Mouse (Mus musculus) liver, embryonic 12.5 days (tissue): ENCODE results near the gene Ndel1. TPM values are rescaled to one million over a fixed set of nuclear protein-coding genes. Genes with fewer than 3 reads are reported as not detected.
"Not testable (repeated sequence)": the region's sequence is repeated elsewhere in the genome, so short reads cannot be mapped to it uniquely, and the experiment has no call there.

Experiments used
- ATAC-seq: fragments of 200-750 bp; cut with Nextera tagmentation; 2 replicates; pipeline ENCODE4 v1.8.0; 2017; ENCODE audit warnings: moderate number of reproducible peaks, mild to moderate bottlenecking, moderate library complexity
- H3K27ac ChIP-seq: fragments of 300-500 bp; sonication (generic); 2 replicates; pipeline ENCODE4 v1.5.1; 2016; ENCODE audit warnings: mild to moderate bottlenecking
- H3K27me3 ChIP-seq: fragments of 300-500 bp; sonication (generic); replicated peaks from 2 replicates; pipeline ENCODE4 v1.6.1; 2016; ENCODE audit warnings: mild to moderate bottlenecking, moderate library complexity
- H3K36me3 ChIP-seq: fragments of 300-500 bp; sonication (generic); 2 replicates; pipeline ENCODE4 v1.6.1; 2016; ENCODE audit warnings: mild to moderate bottlenecking, moderate library complexity
- H3K4me1 ChIP-seq: fragments of 300-500 bp; sonication (generic); 2 replicates; pipeline ENCODE4 v1.6.1; 2016
- H3K4me2 ChIP-seq: fragments of 300-500 bp; sonication (generic); 2 replicates; pipeline ENCODE4 v1.6.1; 2016; ENCODE audit warnings: mild to moderate bottlenecking, moderate library complexity
- H3K4me3 ChIP-seq: fragments of 300-500 bp; sonication (generic); 2 replicates; pipeline ENCODE4 v1.5.1; 2016; ENCODE audit warnings: mild to moderate bottlenecking, moderate library complexity
- H3K9ac ChIP-seq: fragments of 300-500 bp; sonication (generic); 2 replicates; pipeline ENCODE4 v1.6.1; 2016; ENCODE audit warnings: mild to moderate bottlenecking, moderate library complexity
- H3K9me3 ChIP-seq: fragments of 300-500 bp; sonication (generic); replicated peaks from 2 replicates; pipeline ENCODE4 v1.6.1; 2016; ENCODE audit warnings: mild to moderate bottlenecking, moderate library complexity
- WGBS: fragments of 180-500 bp; shearing (Covaris S2); methylation state at CpG from one replicate; pipeline ENCODE4 v1.1.7; 2016; ENCODE audit not compliant: insufficient replicate concordance; 5-methylcytosine and 5-hydroxymethylcytosine counted together
- polyA plus RNA-seq: library from polyadenylated mRNA; unstranded; fragments of >200 nt; fragmentation: Nextera tagmentation; extraction: Ambion mirVana; gene quantifications from 2 replicates; pipeline ENCODE4 v1.2.1, GENCODE M21; 2016

Gene Ndel1
- polyA plus RNA-seq, 1 experiment from 2014 or later: 40.4 TPM

DNA sequence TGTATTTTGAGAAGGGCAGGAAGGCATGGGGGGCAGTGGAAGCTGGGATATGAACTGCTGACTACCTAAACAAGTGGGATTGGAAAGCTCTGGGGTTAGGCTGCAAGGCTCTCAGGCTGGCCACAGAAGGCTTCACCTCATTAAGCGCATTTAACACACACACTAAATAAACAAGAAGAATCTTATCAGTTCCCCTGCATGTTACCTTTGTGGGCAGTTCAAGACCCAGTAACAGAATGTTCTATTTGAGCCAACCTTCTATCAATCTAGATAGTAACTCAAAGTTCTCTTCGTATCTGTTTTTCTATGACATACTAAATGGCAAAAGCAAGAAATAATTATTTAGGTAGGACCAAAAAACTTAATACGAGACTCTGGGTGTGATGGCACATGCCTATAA is 36.6 kb downstream of the Ndel1 start:
- Histone ChIP-seq H3K36me3 (peaks cover 89% of the 10 kb centered on the region), H3K4me3 (no peak overlapping the region), H3K4me2 (no peak overlapping the region), H3K9ac (no peak overlapping the region), H3K27me3 (no peaks in the 10 kb centered on the region), H3K4me1 (no peaks in the 10 kb centered on the region; the same call in 1 of the 2 replicates), H3K27ac (no peak overlapping the region), H3K9me3 (no peaks in the 10 kb centered on the region)
- no peak for ATAC-seq
- WGBS: 83% methylated on average over 3 of the region's 3 CpGs

- no peak for ATAC-seq
- H3K9me3 ChIP-seq: no peaks in the 10 kb centered on the region
- no peak overlapping the region for H3K27ac ChIP-seq
- no peak overlapping the region for H3K9ac ChIP-seq
- H3K4me2 ChIP-seq: no peak overlapping the region
- H3K36me3 ChIP-seq: peaks cover 91% of the 10 kb centered on the region
- no peaks in the 10 kb centered on the region; the same call in 1 of the 2 replicates for H3K4me1 ChIP-seq
- no peaks in the 10 kb centered on the region for H3K27me3 ChIP-seq
- H3K4me3 ChIP-seq: no peak overlapping the region
Measured at GRCm38 (mm10) chr11:68833593-68833992, 38.1 kb downstream of the Ndel1 start.

- no peak overlapping the region for H3K27ac ChIP-seq
- H3K9me3 ChIP-seq: no peaks in the 10 kb centered on the region
- H3K4me3 ChIP-seq: no peak overlapping the region
- H3K4me2 ChIP-seq: no peak overlapping the region
- ATAC-seq: no peak
- WGBS: 53% methylated on average over 4 of the region's 4 CpGs
- H3K36me3 ChIP-seq: peaks cover 95% of the 10 kb centered on the region
- H3K27me3 ChIP-seq: no peaks in the 10 kb centered on the region
- no peaks in the 10 kb centered on the region; the same call in 1 of the 2 replicates for H3K4me1 ChIP-seq
- no peak overlapping the region for H3K9ac ChIP-seq
Measured at GRCm38 (mm10) chr11:68832793-68833192, 38.9 kb downstream of the Ndel1 start.

GRCm38 (mm10) chr11:68831580-68831979 is 40.1 kb downstream of the Ndel1 start:
- not testable (repeated sequence) for H3K27me3 ChIP-seq, H3K9ac ChIP-seq, H3K4me1 ChIP-seq, ATAC-seq, H3K9me3 ChIP-seq, H3K27ac ChIP-seq, H3K4me2 ChIP-seq, H3K4me3 ChIP-seq
- H3K36me3 ChIP-seq: peaks cover 97% of the 10 kb centered on the region
- WGBS: 60% methylated on average over 5 of the region's 5 CpGs

- H3K4me2 ChIP-seq: no peak overlapping the region
- peaks cover 11% of the 10 kb centered on the region; the same call in 1 of the 2 replicates for H3K4me1 ChIP-seq
- H3K9ac ChIP-seq: no peak overlapping the region
- H3K27ac ChIP-seq: no peak overlapping the region
- H3K27me3 ChIP-seq: no peaks in the 10 kb centered on the region
- ATAC-seq: no peak
- H3K36me3 ChIP-seq: peaks cover 88% of the 10 kb centered on the region
- H3K4me3 ChIP-seq: no peak overlapping the region
- 45% methylated on average over 3 of the region's 3 CpGs for WGBS
- H3K9me3 ChIP-seq: no peaks in the 10 kb centered on the region
Measured at GRCm38 (mm10) chr11:68826735-68827134, 44.9 kb downstream of the Ndel1 start.

- H3K27ac ChIP-seq: no peak overlapping the region
- H3K9me3 ChIP-seq: no peaks in the 10 kb centered on the region
- H3K36me3 ChIP-seq: peaks cover 91% of the 10 kb centered on the region
- no peaks in the 10 kb centered on the region for H3K27me3 ChIP-seq
- ATAC-seq: no peak
- no peak overlapping the region for H3K4me2 ChIP-seq
- no peak overlapping the region for H3K9ac ChIP-seq
- H3K4me1 ChIP-seq: peaks cover 11% of the 10 kb centered on the region; the same call in 1 of the 2 replicates
- H3K4me3 ChIP-seq: no peak overlapping the region
- 89% methylated on average over 15 of the region's 15 CpGs for WGBS
Measured at GRCm38 (mm10) chr11:68822326-68822725, 49.3 kb downstream of the Ndel1 start.

- WGBS: 86% methylated on average over 14 of the region's 14 CpGs
Measured at GRCm38 (mm10) chr11:68819226-68819805, 52.3 kb downstream of the Ndel1 start.

DNA sequence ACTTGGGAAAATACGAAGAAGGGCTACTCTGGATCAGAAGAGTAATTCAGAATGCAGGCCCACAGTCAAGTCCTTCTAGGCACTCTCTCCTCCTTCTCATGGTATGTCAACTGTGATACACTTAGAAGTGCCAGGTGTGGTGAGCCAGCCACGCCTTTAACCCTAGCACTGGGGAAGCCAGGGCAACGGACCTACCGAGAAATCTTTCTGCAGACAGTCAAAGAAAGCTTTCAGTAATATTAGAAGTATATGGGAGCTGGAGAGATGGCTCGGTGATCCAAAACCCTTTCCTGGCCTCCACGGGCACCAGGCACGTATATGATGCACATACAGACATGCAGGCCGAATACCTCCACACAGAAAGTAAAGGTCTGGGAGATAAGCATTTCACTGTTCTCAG is 53.2 kb downstream of the Ndel1 start:
- Histone ChIP-seq H3K4me3 (no peak overlapping the region), H3K9ac (no peak overlapping the region), H3K4me1 (no peaks in the 10 kb centered on the region), H3K4me2 (no peak overlapping the region), H3K27me3 (no peaks in the 10 kb centered on the region), H3K27ac (no peak overlapping the region), H3K9me3 (no peaks in the 10 kb centered on the region), H3K36me3 (peaks cover 93% of the 10 kb centered on the region)
- no peak for ATAC-seq
- 84% methylated on average over 8 of the region's 8 CpGs for WGBS

More at GRCm38 (mm10) chr11:68819226-68819805, 52.3 kb downstream of the Ndel1 start:
- Histone ChIP-seq H3K36me3 (peaks cover 94% of the 10 kb centered on the region), H3K27ac (no peak overlapping the region), H3K4me1 (no peaks in the 10 kb centered on the region), H3K9ac (no peak overlapping the region), H3K4me3 (no peak overlapping the region), H3K4me2 (no peak overlapping the region), H3K27me3 (no peaks in the 10 kb centered on the region), H3K9me3 (no peaks in the 10 kb centered on the region)
- no peak for ATAC-seq

GRCm38 (mm10) chr11:68811881-68812577 is 59.6 kb downstream of the Ndel1 start:
- Histone ChIP-seq H3K4me1 (no peaks in the 10 kb centered on the region), H3K9ac (no peak overlapping the region), H3K4me3 (no peak overlapping the region), H3K27ac (no peak overlapping the region), H3K4me2 (no peak overlapping the region), H3K27me3 (no peaks in the 10 kb centered on the region), H3K9me3 (no peaks in the 10 kb centered on the region), H3K36me3 (peaks cover 97% of the 10 kb centered on the region)
- WGBS: 84% methylated on average over 9 of the region's 9 CpGs
- no peak for ATAC-seq

GRCm38 (mm10) chr11:68807787-68808186 is 63.9 kb downstream of the Ndel1 start:
- peaks cover 97% of the 10 kb centered on the region for H3K36me3 ChIP-seq
- no peak overlapping the region for H3K4me3 ChIP-seq
- no peak overlapping the region for H3K27ac ChIP-seq
- no peak overlapping the region for H3K4me2 ChIP-seq
- peak; percentile 46; the same call in 1 of the 2 replicates for ATAC-seq
- H3K4me1 ChIP-seq: no peaks in the 10 kb centered on the region
- no peaks in the 10 kb centered on the region for H3K9me3 ChIP-seq
- WGBS: 31% methylated on average over 6 of the region's 6 CpGs
- no peak overlapping the region for H3K9ac ChIP-seq
- H3K27me3 ChIP-seq: no peaks in the 10 kb centered on the region

DNA sequence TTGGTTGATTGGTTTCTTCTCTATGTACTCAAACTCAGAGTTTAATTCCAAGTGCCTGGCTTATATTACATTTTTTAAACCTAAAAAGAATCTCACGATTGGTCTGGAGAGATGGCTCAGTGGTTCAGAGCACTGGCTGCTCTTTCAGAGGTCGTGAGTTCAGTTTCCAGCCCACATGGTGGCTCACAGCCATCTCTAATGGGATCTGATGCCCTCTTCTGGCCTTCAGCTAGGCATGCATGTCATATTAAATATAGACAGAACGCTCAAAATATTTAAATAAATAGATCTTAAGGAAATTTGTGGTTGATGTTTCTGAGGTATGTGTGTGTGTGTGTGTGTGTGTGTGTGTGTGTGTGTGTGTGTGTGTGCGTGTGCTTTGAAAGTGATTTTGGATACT is 66.5 kb downstream of the Ndel1 start:
- ATAC-seq: no peak
- Histone ChIP-seq H3K27ac (no peak overlapping the region), H3K4me2 (no peak overlapping the region), H3K9me3 (no peaks in the 10 kb centered on the region), H3K4me1 (no peaks in the 10 kb centered on the region), H3K36me3 (peaks cover 99% of the 10 kb centered on the region), H3K9ac (no peak overlapping the region), H3K27me3 (no peaks in the 10 kb centered on the region), H3K4me3 (no peak overlapping the region)
- WGBS: 65% methylated on average over 4 of the region's 4 CpGs

DNA sequence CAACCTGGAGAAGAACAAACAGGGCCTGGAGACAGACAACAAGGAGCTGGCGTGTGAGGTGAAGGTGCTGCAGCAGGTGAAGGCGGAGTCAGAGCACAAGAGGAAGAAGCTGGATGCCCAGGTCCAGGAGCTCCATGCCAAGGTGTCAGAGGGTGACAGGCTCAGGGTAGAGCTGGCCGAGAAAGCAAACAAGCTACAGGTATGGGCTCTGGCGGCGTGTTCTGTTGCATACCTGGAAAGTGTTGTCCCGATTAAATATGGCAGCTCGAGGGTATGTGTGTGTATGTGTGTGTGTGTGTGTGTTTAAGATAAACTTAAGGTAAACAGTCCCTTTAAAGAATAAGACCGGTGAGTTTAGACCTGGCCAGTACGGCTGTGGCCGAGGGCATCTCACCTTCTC is 73.4 kb downstream of the Ndel1 start:
- no peaks in the 10 kb centered on the region for H3K27me3 ChIP-seq
- no peaks in the 10 kb centered on the region for H3K9me3 ChIP-seq
- 87% methylated on average over 10 of the region's 10 CpGs for WGBS
- peaks cover 100% of the 10 kb centered on the region for H3K36me3 ChIP-seq
- ATAC-seq: no peak
- H3K27ac ChIP-seq: no peak overlapping the region
- no peaks in the 10 kb centered on the region for H3K4me1 ChIP-seq
- H3K4me3 ChIP-seq: no peak overlapping the region
- H3K4me2 ChIP-seq: no peak overlapping the region
- no peak overlapping the region for H3K9ac ChIP-seq
